Mouse (Mus musculus) right cerebral cortex, adult 2 months (tissue): Measurements from ENCODE around the gene Abca2.

ENCODE experiments used
- DNase-seq, 2 experiments: peaks; one replicate each; pipeline ENCODE4 v3.0.0; 2021 to 2022; ENCODE audit warnings: low spot score in 2 of 2

The Abca2 gene

DNA sequence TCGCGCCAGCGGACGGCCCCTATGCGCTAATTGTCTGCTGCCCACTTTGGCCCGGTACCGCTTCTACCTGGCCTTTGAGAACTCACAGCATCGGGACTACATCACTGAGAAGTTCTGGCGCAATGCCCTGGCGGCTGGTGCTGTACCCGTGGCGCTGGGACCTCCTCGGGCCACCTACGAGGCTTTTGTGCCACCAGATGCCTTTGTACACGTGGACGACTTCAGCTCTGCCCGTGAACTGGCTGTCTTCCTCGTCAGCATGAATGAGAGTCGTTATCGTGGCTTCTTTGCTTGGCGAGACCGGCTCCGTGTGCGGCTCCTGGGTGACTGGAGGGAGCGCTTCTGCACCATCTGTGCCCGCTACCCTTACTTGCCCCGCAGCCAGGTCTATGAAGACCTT is 3.0 kb upstream of the Abca2 start:
- no peak for DNase-seq

DNA sequence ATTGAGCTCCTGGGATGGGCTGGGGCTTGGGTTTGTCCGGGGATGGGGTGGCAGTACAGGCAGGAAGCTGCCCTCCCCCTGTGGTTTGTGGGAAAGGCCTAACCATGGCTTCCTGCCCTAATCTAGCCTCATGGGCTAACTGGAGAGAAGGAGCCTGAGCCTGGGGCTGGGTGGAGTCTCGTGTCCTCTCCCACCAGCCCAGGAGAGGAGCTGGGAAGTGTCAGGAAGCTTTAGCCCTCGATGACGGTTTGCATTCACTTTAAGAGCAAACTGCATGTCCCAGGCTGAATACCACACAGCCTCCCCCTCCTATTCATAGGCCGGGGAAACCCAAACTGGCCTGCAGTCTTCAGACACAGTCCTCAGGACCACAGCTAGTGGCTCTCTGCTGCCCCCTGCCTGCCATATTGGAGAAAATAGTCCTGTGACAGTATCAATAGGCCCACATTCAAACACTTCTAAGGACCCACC is 1.7 kb upstream of the Abca2 start:
- DNase-seq, result peak; percentile 66 to 69

GRCm38 (mm10) chr2:25427256-25427655 is 1.2 kb upstream of the Abca2 start:
- no peak for DNase-seq

DNA sequence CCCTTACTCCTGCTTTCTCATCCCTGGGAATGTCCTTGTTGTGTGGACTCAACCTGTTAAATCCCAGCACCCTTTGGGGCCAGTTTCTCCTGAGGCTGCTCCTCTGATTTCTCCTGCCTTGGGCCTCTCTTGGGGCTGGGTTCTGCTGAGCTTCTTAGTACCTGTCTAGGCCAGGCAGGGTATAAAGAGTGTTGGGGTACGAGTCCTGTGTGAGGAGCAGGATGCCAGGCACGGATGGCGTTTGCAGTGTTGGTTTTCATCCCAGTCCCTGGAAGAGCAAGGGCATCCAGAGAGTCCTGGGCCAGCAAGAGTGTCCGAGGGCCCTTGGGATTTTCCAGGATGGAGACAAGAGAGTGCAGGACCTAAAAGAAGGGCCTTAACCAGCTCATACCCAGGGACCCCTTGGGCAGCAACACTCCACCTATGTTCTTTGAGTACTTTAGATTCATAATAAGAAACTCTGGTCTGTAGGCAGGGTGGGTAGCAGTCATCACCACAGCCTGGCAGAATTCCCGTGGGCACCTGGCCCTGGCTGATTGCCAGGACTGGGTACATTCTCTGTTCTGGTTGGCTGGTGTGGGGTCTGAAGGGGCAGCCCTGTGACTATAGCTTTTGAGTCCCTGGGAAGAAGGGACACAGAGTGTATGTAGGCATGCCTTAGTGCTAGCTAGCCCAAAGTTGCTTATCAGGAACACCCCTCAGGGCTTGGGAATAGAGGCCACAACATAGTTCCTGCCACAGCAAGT is 1.1 kb downstream of the Abca2 start:
- DNase-seq, result peak in 1 of 2 experiments; percentile 21

DNA sequence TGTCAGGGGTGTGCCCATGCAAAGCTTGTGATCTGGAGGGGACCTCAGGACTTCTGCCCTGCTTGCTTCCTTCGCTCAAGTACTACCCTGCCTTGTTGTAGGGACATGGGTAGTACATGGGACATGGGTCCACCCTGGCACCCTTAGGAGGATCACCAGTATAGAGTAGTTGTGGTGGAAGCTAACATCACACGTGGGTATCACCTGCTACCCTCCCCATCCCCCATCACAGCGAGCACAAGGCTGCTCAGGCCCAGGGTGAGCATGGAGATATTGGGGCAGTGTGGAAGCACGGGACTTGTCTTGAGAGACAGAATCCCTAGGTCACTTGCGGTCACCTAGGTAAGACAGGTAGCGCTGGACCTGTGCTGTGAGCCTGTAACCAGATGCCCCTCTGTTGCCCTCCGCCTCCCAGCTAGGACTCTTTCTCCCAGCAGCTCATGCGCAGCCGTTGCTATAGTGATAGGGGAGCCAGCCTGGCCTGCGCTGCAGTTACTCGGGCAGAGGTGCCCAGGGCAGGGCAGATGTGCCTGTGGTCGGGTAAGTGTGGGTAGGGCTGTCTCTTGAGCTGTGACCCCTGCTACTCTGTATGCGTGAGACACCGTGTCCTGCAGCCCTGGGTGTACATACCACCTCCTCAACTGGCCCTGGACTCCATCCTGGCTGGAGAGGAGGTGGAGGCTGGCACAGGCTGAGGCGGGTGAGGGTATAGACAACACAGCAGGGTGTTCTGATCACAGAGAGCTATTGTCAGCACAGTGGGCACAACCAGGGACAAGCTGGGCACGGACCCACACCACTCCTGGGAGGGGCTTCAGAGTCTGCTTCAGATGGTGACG is 2.1 kb downstream of the Abca2 start:
- peak; percentile 23 to 26 for DNase-seq

DNA sequence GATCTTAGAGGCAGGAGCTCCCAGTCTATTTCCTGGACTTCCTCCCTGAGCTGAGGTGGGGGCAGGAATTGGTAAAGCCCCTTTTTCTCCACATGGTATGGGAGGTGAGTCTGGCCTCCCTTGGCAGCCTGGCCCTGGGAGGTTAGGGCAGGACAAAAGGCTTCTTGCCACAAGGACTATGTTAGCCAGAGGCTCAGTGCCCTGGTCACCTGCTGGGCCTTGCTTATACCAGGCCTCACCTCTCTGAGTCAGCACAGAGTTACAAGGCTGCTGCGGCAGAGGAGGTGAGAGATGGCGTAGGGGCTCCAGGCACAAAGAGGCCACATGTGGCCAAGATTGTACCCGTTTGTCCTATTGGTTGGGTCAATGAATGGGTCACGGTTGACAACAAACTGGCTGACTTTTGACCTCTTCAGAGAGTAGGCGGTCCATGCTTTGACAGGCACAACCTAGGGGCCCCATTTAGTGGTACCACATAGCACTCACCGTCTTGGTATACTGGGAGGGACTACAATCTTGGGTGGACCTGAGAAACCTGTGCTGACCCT is 2.9 kb downstream of the Abca2 start:
- DNase-seq, result no peak

DNA sequence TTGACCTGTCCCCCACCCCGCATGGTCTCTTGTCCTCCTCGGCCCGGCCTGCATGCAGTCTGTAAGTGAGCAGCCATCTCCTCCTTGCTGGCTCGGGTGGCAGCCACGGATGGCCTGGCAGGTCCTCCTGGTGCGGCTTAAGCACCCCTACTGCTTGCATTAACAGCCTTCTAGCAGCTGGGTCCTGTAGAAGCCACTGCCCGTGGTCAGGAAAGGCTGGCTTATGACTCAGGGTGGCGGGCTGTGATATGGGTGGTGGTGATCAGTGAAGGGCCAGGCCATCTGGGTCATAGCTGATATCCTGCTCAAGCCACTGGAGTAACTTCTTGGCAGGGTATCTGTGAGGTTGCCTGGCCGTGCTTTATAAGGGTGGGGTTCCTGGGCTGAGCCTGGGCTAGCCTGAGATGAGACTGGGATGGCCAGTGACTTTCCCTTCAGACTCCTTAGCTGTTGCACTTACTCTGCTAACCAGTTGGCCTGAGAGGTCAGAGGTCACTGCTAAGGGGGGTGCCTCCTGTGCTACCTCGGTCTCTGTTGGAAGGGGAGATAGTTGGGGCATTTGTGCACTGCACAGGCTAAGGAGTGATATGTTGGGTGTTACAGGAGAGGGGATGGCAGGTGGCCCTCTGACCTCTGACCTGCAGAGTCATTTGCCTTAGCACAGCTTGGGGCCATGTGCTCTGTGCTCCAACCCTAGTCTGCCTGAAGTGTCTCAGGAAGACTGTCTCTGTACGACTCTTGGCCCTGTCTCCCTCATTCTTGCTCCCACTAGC is 4.0 kb downstream of the Abca2 start:
- no peak for DNase-seq

GRCm38 (mm10) chr2:25433101-25433500 is 4.6 kb downstream of the Abca2 start:
- DNase-seq, result no peak

DNA sequence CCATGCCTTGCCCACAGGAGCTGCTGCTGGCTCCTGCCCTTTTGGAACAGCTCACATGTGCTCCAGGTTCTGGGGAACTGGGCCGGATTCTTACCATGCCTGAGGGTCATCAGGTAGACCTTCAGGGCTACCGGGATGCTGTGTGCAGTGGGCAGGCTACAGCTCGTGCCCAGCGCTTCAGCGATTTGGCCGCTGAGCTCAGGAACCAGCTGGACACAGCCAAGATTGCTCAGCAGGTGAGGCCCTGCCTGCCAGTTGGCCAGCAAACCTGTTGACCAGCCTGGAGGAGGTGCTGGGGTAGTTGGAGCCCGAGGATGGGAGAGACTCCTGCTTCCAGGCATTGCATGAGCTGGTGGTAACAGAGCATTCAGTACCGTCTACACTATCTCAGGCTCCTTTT is 5.8 kb downstream of the Abca2 start:
- no peak for DNase-seq

- DNase-seq, result no peak
Measured at GRCm38 (mm10) chr2:25436286-25436820, 7.8 kb downstream of the Abca2 start.

- no peak for DNase-seq
Measured at GRCm38 (mm10) chr2:25441067-25441466, 12.6 kb downstream of the Abca2 start.

GRCm38 (mm10) chr2:25442682-25443081 is 14.2 kb downstream of the Abca2 start:
- no peak for DNase-seq

GRCm38 (mm10) chr2:25450853-25451647 is 22.5 kb downstream of the Abca2 start:
- DNase-seq, result no peak

GRCm38 (mm10) chr2:25452951-25453350 is 24.4 kb downstream of the Abca2 start:
- DNase-seq, result no peak

DNA sequence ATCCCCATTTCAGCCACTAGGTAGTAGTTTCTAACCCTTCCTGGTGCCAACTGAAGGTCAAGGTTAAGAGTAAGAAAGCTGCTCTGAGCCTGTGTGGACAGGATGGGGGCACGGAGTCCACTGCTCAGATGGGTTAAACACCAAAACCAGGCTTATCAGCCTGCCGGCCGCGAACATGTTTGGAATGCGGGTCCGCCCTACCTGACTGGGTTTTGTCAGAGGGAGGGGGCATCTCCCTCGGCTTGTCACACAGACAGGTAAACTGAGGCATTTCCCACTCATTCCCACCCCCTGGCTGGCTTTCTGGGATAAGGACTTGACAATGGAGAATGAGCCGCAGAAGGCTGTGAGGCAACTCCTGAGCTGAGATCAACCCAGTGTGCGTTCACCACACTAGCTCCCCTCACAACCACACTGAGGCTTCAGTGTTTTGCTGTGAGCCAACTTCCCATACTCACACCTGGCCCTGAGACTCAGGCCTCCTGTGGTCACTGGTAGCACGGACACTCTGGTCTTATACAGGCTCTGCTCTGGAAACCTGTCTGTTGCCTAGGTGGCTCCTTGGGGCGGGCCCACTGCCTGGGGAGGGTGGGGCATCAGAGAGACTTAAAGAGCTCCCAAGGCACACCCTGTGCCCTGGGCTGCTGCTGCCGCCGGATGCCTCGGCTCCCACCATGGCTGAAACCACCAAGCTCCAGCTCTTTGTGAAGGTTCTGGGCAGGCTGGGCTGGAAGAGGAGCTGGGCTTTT is 27.9 kb downstream of the Abca2 start, which contains the start of gene Clic3:
Clic3 (plus strand) TSS at position 634 of the 749 bp plus-strand sequence.
- DNase-seq, result no peak

DNA sequence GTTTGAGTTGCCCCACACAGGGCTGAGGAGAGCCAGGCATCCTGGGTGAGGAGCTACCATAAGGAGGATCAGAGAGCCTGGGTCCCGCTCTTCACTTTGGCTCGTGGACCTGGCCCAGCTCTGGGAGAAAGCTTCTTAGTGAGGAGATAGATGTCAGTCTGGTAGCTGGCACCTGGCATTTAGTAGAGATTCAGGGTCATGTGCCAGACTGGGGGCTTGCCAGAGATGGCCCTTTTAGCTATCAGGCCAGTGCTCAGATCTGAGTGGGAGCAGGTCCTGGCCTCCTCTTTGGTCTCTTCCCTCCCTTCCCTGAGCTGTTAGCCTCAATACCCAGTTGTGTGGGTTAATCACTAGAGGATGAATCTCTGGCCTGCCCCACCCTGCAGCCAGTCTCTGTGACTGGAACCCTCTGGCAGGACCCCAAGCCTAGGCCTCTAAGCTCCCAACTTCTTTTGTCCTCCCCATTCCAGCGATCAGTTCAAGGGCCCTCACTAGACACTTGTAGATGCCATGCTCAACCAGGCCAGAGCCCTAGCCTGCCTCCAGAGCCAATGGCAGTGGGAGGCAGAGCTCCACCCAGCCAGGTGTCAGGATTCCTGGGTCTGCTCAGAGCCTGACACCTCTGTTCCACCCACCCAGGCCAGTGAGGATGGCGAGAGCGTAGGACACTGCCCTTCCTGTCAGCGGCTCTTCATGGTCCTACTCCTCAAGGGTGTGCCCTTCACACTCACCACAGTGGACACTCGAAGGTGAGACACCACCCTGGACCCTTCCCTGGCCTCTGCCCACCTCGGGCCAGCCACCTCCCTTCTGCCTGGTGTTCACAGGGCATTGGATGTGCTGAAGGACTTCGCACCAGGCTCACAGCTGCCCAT is 28.8 kb downstream of the Abca2 start:
- DNase-seq, result no peak

DNA sequence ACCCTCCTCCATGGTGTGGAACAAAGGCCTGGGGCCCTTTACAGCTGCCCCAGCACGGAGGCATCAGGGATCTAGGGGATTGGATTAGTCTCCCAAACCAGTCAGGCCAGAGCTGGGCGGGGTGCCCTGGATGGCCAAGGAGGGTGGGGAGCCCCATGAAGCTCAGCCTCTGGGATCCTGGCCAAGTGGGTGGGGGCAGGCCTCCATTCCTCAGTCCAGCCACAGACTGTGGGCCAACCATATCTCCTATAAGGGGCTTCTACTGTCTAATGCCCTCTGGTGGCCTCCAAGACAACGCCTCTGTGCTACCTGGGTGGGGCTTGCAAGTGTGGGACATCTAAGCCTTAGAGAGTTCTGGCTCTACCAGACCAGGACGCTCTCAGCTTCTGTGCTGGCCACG is 30.4 kb downstream of the Abca2 start:
- no peak for DNase-seq

DNA sequence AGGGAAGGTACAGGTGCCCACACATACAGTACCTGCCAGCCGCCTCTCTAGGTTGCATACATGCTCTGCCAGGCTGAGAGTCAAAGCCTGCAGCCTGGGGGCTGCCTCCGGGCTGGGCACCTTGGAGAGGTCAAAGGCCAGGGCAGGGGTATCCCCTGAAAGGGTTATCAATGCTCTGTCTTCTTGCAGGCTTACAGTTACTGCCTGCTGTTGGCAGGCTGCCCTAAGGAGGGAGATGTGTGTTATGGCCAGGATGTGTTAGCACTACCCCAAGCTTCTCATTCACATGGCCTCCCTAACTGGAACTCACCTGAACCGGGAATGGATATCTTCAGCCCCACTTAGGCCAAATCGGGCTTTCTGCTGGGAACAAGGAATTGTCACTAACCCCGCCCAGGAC is 31.6 kb downstream of the Abca2 start:
- DNase-seq, result peak; percentile 29 to 33
